Mouse (Mus musculus): Measurements from ENCODE around the gene 1110051M20Rik. TPM values are rescaled to one million over a fixed set of nuclear protein-coding genes. Genes with fewer than 3 reads are reported as not detected.

Gene 1110051M20Rik
- polyA plus RNA-seq, 1 experiment from 2014 or later = 42.3 TPM

DNA sequence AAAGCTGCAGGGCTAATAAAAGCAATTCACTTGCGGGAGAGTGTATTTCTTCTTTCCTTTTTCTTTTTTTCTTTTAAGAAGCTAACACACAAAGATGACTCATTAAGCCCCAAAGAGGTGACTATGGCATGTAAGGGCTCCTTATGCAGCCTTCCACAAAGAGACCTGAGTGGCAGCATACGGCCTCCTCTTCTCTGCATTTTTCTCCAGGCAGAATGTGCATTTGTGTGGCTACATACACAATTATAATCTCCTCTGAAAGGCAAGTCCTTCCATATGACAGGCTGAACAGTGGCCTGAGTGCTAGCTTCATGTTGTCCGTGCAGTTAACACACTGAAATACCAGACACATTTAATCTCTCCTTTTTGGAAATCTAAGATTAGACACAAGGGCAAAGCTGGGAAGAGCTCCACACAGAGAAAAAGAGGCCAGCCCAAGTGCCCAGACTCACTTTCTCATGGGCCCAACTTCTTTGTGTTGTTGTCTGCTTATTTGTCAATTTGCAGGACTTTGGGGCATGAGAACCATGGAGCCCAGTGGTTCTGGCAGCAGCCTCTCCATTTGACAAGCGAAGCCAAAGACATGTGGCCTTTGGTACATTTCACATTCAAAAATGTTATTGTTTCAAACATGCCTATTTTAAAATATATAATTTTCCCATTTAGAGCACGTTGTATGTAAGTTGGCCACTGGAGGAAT is 7.2 kb downstream of the 1110051M20Rik start:
- Histone ChIP-seq H3K27ac (ENCODE audit: low read length) (no peak overlapping the region), H3K36me3 (ENCODE audit: control insufficient read depth, insufficient read depth, low read length) (no peaks in the 10 kb centered on the region), H3K9ac (ENCODE audit: low read length) (no peak overlapping the region), H3K27me3 (ENCODE audit: control insufficient read depth, insufficient read depth, low read length) (no peaks in the 10 kb centered on the region), H3K4me1 (ENCODE audit: control insufficient read depth, insufficient read depth, low read length) (0 out of 2 replicates have a peak, but pooled peaks cover 2% of the 10 kb centered on the region), H3K4me3 (replicated peaks; ENCODE audit: low read length) (no peak overlapping the region), H3K4me2 (ENCODE audit: low read depth, low read length) (no peak overlapping the region), H3K9me3 (replicated peaks; ENCODE audit: control insufficient read depth, low read length) (no peaks in the 10 kb centered on the region)
- ATAC-seq (ENCODE audit: insufficient read depth, low FRiP score) = no peak
- WGBS = 78% methylated on average over 5 of the region's 5 CpGs

DNA sequence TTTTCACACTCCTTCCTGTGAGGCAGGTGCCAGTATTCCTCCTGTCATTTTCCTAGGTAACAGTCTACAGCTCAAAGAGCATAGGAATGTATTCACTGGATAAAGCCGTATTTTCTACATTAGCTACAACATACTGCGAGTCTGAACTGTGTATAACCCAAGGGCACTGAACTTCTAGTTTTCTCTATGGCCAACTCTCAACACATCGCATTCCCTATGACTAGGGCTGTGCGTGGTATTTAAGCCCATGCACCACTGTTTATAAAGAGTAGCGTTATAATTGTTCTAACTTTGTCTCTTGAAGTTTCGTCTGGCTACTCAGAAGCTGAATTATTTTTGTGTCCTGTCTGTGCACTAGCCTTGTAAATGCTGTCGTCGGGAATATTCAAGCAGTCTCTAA is 7.8 kb downstream of the 1110051M20Rik start:
- Histone ChIP-seq H3K36me3 (ENCODE audit: control insufficient read depth, insufficient read depth, low read length) (no peaks in the 10 kb centered on the region), H3K9me3 (replicated peaks; ENCODE audit: control insufficient read depth, low read length) (no peaks in the 10 kb centered on the region), H3K27me3 (ENCODE audit: control insufficient read depth, insufficient read depth, low read length) (no peaks in the 10 kb centered on the region), H3K9ac (ENCODE audit: low read length) (no peak overlapping the region), H3K4me1 (ENCODE audit: control insufficient read depth, insufficient read depth, low read length) (0 out of 2 replicates have a peak, but pooled peaks cover 2% of the 10 kb centered on the region), H3K27ac (ENCODE audit: low read length) (no peak overlapping the region), H3K4me2 (ENCODE audit: low read depth, low read length) (no peak overlapping the region), H3K4me3 (replicated peaks; ENCODE audit: low read length) (no peak overlapping the region)
- WGBS = 79% methylated on average over 8 of the region's 8 CpGs
- ATAC-seq (ENCODE audit: insufficient read depth, low FRiP score) = no peak

DNA sequence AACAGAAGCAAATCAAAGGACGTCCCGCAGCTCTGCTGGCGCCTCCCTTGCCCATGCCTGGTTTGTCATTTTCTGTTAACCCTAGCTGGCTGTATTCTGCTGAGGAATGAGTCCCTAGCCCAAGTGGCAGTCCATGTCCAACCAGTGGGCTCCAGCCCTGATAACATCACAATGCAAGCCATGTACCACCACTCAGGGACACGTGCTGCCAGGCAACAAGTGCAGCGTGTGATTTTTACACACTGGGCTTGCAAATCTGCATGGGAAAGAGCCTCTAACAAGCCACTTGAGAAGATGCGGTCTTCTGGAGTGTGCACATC is 13.9 kb downstream of the 1110051M20Rik start:
- Histone ChIP-seq H3K36me3 (ENCODE audit: control insufficient read depth, insufficient read depth, low read length) (no peaks in the 10 kb centered on the region), H3K4me3 (replicated peaks; ENCODE audit: low read length) (no peak overlapping the region), H3K27me3 (ENCODE audit: control insufficient read depth, insufficient read depth, low read length) (no peaks in the 10 kb centered on the region), H3K9ac (ENCODE audit: low read length) (no peak overlapping the region), H3K4me2 (ENCODE audit: low read depth, low read length) (no peak overlapping the region), H3K9me3 (replicated peaks; ENCODE audit: control insufficient read depth, low read length) (no peaks in the 10 kb centered on the region), H3K27ac (ENCODE audit: low read length) (no peak overlapping the region; the same call in 1 of the 2 replicates), H3K4me1 (ENCODE audit: control insufficient read depth, insufficient read depth, low read length) (peaks cover 10% of the 10 kb centered on the region; the same call in 1 of the 2 replicates)
- ATAC-seq (ENCODE audit: insufficient read depth, low FRiP score) = no peak
- WGBS = 42% methylated on average over 6 of the region's 6 CpGs

DNA sequence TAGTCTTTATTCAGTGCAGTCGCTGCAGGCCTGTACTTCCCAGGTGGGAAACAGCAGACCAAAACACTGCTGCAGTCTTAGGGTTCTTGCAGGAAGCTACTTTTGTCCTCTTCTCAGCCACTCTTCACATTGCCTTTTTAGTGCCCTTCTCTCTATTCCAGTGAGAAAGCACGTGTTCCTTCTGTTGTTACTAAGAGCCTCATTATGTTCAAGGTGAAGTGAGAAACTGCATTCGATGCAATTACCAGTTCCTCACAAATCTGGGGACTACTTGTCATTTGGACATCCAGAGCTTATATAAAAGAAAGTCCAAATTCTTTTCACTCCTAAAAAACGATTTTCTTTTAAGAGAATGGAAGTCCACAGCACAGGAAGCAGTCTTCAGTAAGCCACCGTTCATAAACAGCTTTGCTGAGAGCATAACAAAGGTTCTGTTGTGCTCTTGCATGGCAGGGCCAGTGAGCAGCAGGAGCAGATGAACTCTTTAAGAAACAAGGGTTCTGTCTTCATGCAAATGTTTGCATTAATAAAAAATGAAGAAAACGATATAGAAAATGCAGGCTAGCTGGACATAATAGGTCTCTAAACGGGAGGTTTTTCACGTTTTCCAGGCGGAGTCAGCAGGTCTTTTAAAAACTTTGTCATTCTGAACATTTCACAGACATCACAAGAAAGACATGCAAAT is 14.4 kb downstream of the 1110051M20Rik start:
- Histone ChIP-seq H3K9me3 (replicated peaks; ENCODE audit: control insufficient read depth, low read length) (no peaks in the 10 kb centered on the region), H3K27ac (ENCODE audit: low read length) (no peak overlapping the region; the same call in 1 of the 2 replicates), H3K27me3 (ENCODE audit: control insufficient read depth, insufficient read depth, low read length) (no peaks in the 10 kb centered on the region), H3K4me3 (replicated peaks; ENCODE audit: low read length) (no peak overlapping the region), H3K4me1 (ENCODE audit: control insufficient read depth, insufficient read depth, low read length) (peaks cover 10% of the 10 kb centered on the region; the same call in 1 of the 2 replicates), H3K9ac (ENCODE audit: low read length) (no peak overlapping the region), H3K36me3 (ENCODE audit: control insufficient read depth, insufficient read depth, low read length) (no peaks in the 10 kb centered on the region), H3K4me2 (ENCODE audit: low read depth, low read length) (no peak overlapping the region)
- WGBS = 25% methylated on average over 9 of the region's 9 CpGs
- no peak for ATAC-seq (ENCODE audit: insufficient read depth, low FRiP score)

DNA sequence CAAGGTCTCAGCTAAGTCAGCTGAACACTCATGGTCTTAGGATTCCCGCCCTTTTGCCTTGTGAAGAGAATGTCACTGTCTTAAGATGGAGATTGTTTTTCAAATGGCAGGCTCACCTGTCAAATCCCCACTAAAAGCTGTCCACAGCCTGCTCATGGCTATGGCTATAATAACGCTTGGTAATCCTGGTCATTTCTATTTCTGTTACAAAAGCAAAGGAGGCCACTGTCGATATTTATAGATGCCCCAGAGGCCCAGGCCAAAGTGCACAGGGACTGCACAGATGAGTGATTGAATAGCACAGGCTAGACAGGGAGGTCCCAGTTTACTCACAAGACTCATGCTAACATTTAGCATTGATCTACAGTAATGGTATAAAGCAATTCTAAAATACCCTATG is 15.4 kb downstream of the 1110051M20Rik start:
- peaks cover 10% of the 10 kb centered on the region; the same call in 1 of the 2 replicates for H3K4me1 ChIP-seq (ENCODE audit: control insufficient read depth, insufficient read depth, low read length)
- no peaks in the 10 kb centered on the region for H3K36me3 ChIP-seq (ENCODE audit: control insufficient read depth, insufficient read depth, low read length)
- H3K27ac ChIP-seq (ENCODE audit: low read length) = no peak overlapping the region
- ATAC-seq (ENCODE audit: insufficient read depth, low FRiP score) = no peak
- no peaks in the 10 kb centered on the region for H3K9me3 ChIP-seq (replicated peaks; ENCODE audit: control insufficient read depth, low read length)
- WGBS = 73% methylated on average over 3 of the region's 3 CpGs
- no peak overlapping the region for H3K9ac ChIP-seq (ENCODE audit: low read length)
- H3K27me3 ChIP-seq (ENCODE audit: control insufficient read depth, insufficient read depth, low read length) = no peaks in the 10 kb centered on the region
- no peak overlapping the region for H3K4me2 ChIP-seq (ENCODE audit: low read depth, low read length)
- no peak overlapping the region for H3K4me3 ChIP-seq (replicated peaks; ENCODE audit: low read length)

DNA sequence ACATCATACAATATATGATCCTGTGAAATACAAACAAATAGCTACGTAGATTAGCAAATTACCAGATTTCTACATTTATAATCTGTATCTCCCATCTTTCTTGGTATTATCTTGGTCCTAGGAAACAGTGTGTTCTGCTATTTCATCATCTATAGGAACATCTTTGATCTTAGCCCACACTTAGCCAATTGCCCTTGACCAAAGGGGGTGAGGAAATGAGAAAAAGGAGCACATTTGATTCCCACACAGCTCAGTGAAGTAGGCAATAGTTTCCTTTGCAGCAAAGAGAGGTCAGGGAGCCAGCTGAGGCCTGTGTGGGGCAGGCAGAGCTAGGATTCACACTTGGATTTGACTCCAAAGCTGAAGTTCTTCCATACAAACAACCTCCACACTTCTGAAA is 18.2 kb downstream of the 1110051M20Rik start:
- no peak overlapping the region for H3K4me3 ChIP-seq (replicated peaks; ENCODE audit: low read length)
- no peak overlapping the region for H3K9ac ChIP-seq (ENCODE audit: low read length)
- H3K27me3 ChIP-seq (ENCODE audit: control insufficient read depth, insufficient read depth, low read length) = no peaks in the 10 kb centered on the region
- H3K36me3 ChIP-seq (ENCODE audit: control insufficient read depth, insufficient read depth, low read length) = 0 out of 2 replicates have a peak, but pooled peaks cover 4% of the 10 kb centered on the region
- no peak overlapping the region for H3K4me2 ChIP-seq (ENCODE audit: low read depth, low read length)
- WGBS = 88% methylated on average over 1 of the region's 1 CpGs
- no peaks in the 10 kb centered on the region for H3K9me3 ChIP-seq (replicated peaks; ENCODE audit: control insufficient read depth, low read length)
- no peak for ATAC-seq (ENCODE audit: insufficient read depth, low FRiP score)
- H3K27ac ChIP-seq (ENCODE audit: low read length) = no peak overlapping the region
- H3K4me1 ChIP-seq (ENCODE audit: control insufficient read depth, insufficient read depth, low read length) = peaks cover 10% of the 10 kb centered on the region; the same call in 1 of the 2 replicates

DNA sequence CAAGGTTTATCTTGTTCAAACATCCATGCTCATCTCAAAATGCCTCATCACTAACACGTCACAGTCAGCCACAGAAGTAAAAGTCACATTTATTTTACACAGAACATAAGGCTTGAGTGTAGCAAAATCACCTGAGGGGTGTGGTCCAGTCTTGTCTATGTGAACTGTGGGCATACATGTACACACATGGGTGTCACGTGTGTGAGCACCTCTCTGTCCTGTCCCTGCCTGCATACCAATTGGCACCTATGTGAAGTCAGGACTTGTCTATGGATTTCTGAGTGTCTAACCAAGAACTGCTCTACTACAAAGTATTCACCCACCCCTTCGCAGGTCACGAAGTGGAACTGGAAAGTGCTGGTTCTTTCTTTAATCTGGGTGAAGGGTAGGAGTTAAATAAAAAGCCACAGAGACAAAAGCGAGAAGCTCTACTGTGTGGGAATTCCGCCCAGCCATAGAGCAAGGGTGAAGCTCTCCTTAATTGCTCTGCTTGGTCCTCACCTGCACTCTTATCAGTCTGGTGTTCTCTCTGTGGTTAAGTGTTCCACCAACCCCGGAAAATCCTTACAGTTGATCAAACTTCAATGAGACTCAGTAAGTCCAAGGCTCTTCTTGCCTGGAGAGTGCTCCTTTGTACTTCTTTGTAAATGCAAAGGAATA is 20.3 kb downstream of the 1110051M20Rik start:
- Histone ChIP-seq H3K4me2 (ENCODE audit: low read depth, low read length) (no peak overlapping the region), H3K9me3 (replicated peaks; ENCODE audit: control insufficient read depth, low read length) (no peaks in the 10 kb centered on the region), H3K9ac (ENCODE audit: low read length) (no peak overlapping the region), H3K27me3 (ENCODE audit: control insufficient read depth, insufficient read depth, low read length) (no peaks in the 10 kb centered on the region), H3K4me3 (replicated peaks; ENCODE audit: low read length) (no peak overlapping the region), H3K4me1 (ENCODE audit: control insufficient read depth, insufficient read depth, low read length) (no peaks in the 10 kb centered on the region), H3K36me3 (ENCODE audit: control insufficient read depth, insufficient read depth, low read length) (0 out of 2 replicates have a peak, but pooled peaks cover 5% of the 10 kb centered on the region), H3K27ac (ENCODE audit: low read length) (peak overlapping the region; percentile 69)
- peak; percentile 60 for ATAC-seq (ENCODE audit: insufficient read depth, low FRiP score)
- WGBS = 71% methylated on average over 7 of the region's 7 CpGs

DNA sequence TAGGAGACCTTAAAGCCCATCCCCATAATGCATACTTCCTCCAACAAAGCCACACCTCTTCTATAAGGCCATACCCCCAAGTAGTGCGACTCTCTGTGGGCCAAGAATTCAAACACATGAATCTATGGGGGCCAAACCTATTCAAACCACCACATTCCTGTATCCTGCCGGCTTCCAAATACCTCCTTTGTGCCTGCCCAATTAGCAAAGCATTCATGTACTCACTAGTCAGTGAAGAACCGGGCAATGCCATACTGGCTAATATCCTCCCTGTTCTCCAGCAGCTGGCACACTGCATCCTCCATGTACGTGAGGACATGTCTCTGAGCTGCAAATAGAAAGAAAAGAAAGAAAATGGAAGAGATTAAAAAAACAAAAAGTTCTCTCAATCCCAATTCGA is 22.9 kb downstream of the 1110051M20Rik start:
- Histone ChIP-seq H3K27ac (ENCODE audit: low read length) (no peak overlapping the region), H3K4me2 (ENCODE audit: low read depth, low read length) (no peak overlapping the region), H3K27me3 (ENCODE audit: control insufficient read depth, insufficient read depth, low read length) (no peaks in the 10 kb centered on the region), H3K9me3 (replicated peaks; ENCODE audit: control insufficient read depth, low read length) (no peaks in the 10 kb centered on the region), H3K4me1 (ENCODE audit: control insufficient read depth, insufficient read depth, low read length) (no peaks in the 10 kb centered on the region), H3K9ac (ENCODE audit: low read length) (no peak overlapping the region), H3K36me3 (ENCODE audit: control insufficient read depth, insufficient read depth, low read length) (0 out of 2 replicates have a peak, but pooled peaks cover 5% of the 10 kb centered on the region), H3K4me3 (replicated peaks; ENCODE audit: low read length) (no peak overlapping the region)
- ATAC-seq (ENCODE audit: insufficient read depth, low FRiP score) = no peak
- 82% methylated on average over 5 of the region's 5 CpGs for WGBS

DNA sequence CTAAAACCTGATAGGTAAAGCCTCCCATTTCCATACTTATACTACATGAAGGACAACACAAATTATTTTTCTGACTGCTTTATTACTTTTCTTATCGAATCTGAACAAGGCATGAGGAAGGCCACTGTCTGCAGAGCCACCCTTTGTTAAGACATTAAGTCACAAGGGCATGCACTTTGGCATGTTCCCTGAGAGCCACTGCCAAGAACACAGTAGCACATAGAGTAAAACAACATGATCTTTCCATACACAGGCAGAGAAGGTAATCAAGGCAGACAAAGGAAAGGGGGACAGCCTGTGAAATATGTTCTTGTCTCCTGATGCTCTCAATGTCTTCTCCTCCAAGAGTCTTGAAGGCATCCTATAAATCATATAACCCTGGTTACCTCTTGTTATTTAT is 30.7 kb downstream of the 1110051M20Rik start:
- Histone ChIP-seq H3K4me2 (ENCODE audit: low read depth, low read length) (no peak overlapping the region), H3K9me3 (replicated peaks; ENCODE audit: control insufficient read depth, low read length) (no peaks in the 10 kb centered on the region), H3K27me3 (ENCODE audit: control insufficient read depth, insufficient read depth, low read length) (no peaks in the 10 kb centered on the region), H3K4me1 (ENCODE audit: control insufficient read depth, insufficient read depth, low read length) (no peaks in the 10 kb centered on the region), H3K36me3 (ENCODE audit: control insufficient read depth, insufficient read depth, low read length) (no peaks in the 10 kb centered on the region), H3K4me3 (replicated peaks; ENCODE audit: low read length) (no peak overlapping the region), H3K27ac (ENCODE audit: low read length) (no peak overlapping the region), H3K9ac (ENCODE audit: low read length) (no peak overlapping the region)
- ATAC-seq (ENCODE audit: insufficient read depth, low FRiP score) = no peak
- WGBS = 91% methylated on average over 1 of the region's 1 CpGs
